Mouse (Mus musculus) heart, embryonic 12.5 days (tissue): Measurements from ENCODE around the gene Unc93b1. TPM values are rescaled to one million over a fixed set of nuclear protein-coding genes. Genes with fewer than 3 reads are reported as not detected.
"Not testable (repeated sequence)": the region's sequence is repeated elsewhere in the genome, so short reads cannot be mapped to it uniquely, and the experiment has no call there.

Source experiments
- ATAC-seq: fragments of 200-750 bp; cut with Nextera tagmentation; 2 replicates; pipeline ENCODE4 v1.8.0; 2017; ENCODE audit warnings: moderate TSS enrichment, moderate library complexity; ENCODE audit not compliant: insufficient number of reproducible peaks, low FRiP score
- H3K27ac ChIP-seq: fragments of 300-500 bp; sonication (generic); 2 replicates; pipeline ENCODE4 v1.5.1; 2016; ENCODE audit warnings: mild to moderate bottlenecking, moderate library complexity; ENCODE audit not compliant: poor library complexity, severe bottlenecking
- H3K27me3 ChIP-seq: fragments of 300-500 bp; sonication (generic); replicated peaks from 2 replicates; pipeline ENCODE4 v1.6.1; 2016; ENCODE audit warnings: mild to moderate bottlenecking, moderate library complexity
- H3K36me3 ChIP-seq: fragments of 300-500 bp; sonication (generic); 2 replicates; pipeline ENCODE4 v1.6.1; 2016; ENCODE audit warnings: mild to moderate bottlenecking, moderate library complexity
- H3K4me1 ChIP-seq: fragments of 300-500 bp; sonication (generic); replicated peaks from 2 replicates; pipeline ENCODE4 v1.6.1; 2016; ENCODE audit warnings: mild to moderate bottlenecking
- H3K4me2 ChIP-seq: fragments of 300-500 bp; sonication (generic); 2 replicates; pipeline ENCODE4 v1.6.1; 2016; ENCODE audit warnings: mild to moderate bottlenecking, moderate library complexity
- H3K4me3 ChIP-seq: fragments of 300-500 bp; sonication (generic); 2 replicates; pipeline ENCODE4 v1.5.1; 2016; ENCODE audit warnings: mild to moderate bottlenecking
- H3K9ac ChIP-seq: fragments of 300-500 bp; sonication (generic); 2 replicates; pipeline ENCODE4 v1.6.1; 2016; ENCODE audit warnings: mild to moderate bottlenecking, moderate library complexity
- H3K9me3 ChIP-seq: fragments of 300-500 bp; sonication (generic); replicated peaks from 2 replicates; pipeline ENCODE4 v1.6.1; 2016; ENCODE audit warnings: mild to moderate bottlenecking, moderate library complexity
- WGBS: fragments of 180-500 bp; shearing (Covaris S2); methylation state at CpG from one replicate; pipeline ENCODE4 v1.1.7; 2016; 5-methylcytosine and 5-hydroxymethylcytosine counted together
- polyA plus RNA-seq: library from polyadenylated mRNA; unstranded; fragments of >200 nt; fragmentation: Nextera tagmentation; extraction: Ambion mirVana; gene quantifications from 2 replicates; pipeline ENCODE4 v1.2.1, GENCODE M21; 2016

Unc93b1 gene
- polyA plus RNA-seq, 1 experiment from 2014 or later: 8.9 TPM

GRCm38 (mm10) chr19:3948546-3948945 is 13.6 kb downstream of the Unc93b1 start:
- H3K9ac ChIP-seq: no peak overlapping the region
- H3K4me1 ChIP-seq: peaks cover 10% of the 10 kb centered on the region
- H3K4me3 ChIP-seq: no peak overlapping the region
- H3K27me3 ChIP-seq: peaks cover 20% of the 10 kb centered on the region
- no peak for ATAC-seq
- H3K9me3 ChIP-seq: no peaks in the 10 kb centered on the region
- no peak overlapping the region for H3K4me2 ChIP-seq
- WGBS: 57% methylated on average over 14 of the region's 14 CpGs
- no peaks in the 10 kb centered on the region for H3K36me3 ChIP-seq
- H3K27ac ChIP-seq: no peak overlapping the region

DNA sequence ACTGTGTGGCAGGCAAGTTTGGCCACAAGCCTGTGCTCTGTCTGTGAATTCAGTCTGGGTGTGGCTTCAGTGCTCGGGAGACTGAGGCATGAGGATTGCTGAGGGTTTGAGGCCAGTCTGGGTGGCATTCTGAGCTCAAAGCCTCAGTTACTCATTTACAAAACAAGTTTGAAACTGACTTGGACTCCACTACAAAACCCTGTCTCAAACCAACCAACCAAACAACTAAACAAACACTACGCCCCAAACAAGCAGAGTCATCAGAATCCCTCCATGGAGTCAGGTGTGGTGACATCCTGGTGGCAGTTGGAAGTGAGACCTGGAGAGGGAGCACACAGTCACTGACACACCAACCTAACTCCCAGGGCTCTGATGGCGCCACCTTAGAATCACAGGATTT is 15.3 kb downstream of the Unc93b1 start:
- H3K27me3 ChIP-seq: peaks cover 11% of the 10 kb centered on the region; the same call in 1 of the 2 replicates

DNA sequence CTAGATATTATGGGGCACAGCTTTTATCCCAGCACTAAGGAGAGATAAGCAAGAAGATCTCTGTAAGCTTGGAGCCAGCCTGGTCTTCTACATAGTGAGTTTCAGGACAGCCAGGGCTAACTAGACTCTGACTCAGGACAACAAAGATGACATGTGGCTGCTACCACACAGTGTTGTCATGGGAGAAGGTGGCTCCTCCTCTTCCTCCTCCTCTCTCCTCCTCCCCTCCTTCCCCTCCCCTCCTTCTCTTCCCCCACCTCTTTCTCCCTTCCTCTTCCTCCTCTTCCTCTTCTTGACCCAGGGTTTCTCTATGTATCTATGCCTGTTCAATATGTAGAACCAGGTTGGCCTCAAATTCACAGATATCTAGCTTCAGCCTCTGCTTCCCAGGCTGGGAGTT is 16.5 kb downstream of the Unc93b1 start:
- no peak for ATAC-seq
- H3K4me2 ChIP-seq: no peak overlapping the region
- H3K27me3 ChIP-seq: peaks cover 17% of the 10 kb centered on the region; the same call in 1 of the 2 replicates
- no peaks in the 10 kb centered on the region for H3K9me3 ChIP-seq
- H3K4me1 ChIP-seq: peaks cover 9% of the 10 kb centered on the region
- H3K36me3 ChIP-seq: no peaks in the 10 kb centered on the region
- no peak overlapping the region for H3K4me3 ChIP-seq
- no peak overlapping the region for H3K27ac ChIP-seq
- H3K9ac ChIP-seq: no peak overlapping the region

More for the DNA sequence above, 15.3 kb downstream of the Unc93b1 start:
- 72% methylated on average over 3 of the region's 3 CpGs for WGBS
- H3K9me3 ChIP-seq: no peaks in the 10 kb centered on the region
- H3K27ac ChIP-seq: no peak overlapping the region
- H3K4me1 ChIP-seq: peaks cover 10% of the 10 kb centered on the region
- ATAC-seq: no peak
- no peaks in the 10 kb centered on the region for H3K36me3 ChIP-seq
- no peak overlapping the region for H3K9ac ChIP-seq
- no peak overlapping the region for H3K4me2 ChIP-seq
- no peak overlapping the region for H3K4me3 ChIP-seq

DNA sequence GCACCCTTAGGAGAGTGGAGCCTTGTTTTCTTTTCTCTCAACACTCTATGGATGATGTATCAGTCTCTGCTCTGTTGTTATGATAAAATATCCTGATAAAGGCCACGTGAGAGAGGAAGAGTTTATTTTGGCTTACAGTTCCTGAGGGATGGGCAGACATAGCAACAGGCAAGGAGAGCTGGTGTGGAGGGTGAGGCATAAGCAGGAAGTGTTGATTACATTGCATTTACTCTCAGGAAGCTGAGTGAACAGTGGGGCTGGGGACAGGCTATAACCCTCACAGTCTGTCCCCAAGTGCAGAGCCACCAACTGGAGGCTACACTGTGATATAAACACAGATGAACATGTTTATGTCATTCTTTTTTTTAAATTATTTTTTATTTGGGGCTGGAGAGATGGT is 17.1 kb downstream of the Unc93b1 start:
- H3K27ac ChIP-seq: no peak overlapping the region
- H3K4me1 ChIP-seq: peaks cover 8% of the 10 kb centered on the region
- H3K9me3 ChIP-seq: no peaks in the 10 kb centered on the region
- no peak for ATAC-seq
- no peak overlapping the region for H3K4me2 ChIP-seq
- WGBS: 36% methylated on average over 1 of the region's 1 CpGs
- H3K9ac ChIP-seq: no peak overlapping the region
- peaks cover 20% of the 10 kb centered on the region; the same call in 1 of the 2 replicates for H3K27me3 ChIP-seq
- no peak overlapping the region for H3K4me3 ChIP-seq
- no peaks in the 10 kb centered on the region for H3K36me3 ChIP-seq

DNA sequence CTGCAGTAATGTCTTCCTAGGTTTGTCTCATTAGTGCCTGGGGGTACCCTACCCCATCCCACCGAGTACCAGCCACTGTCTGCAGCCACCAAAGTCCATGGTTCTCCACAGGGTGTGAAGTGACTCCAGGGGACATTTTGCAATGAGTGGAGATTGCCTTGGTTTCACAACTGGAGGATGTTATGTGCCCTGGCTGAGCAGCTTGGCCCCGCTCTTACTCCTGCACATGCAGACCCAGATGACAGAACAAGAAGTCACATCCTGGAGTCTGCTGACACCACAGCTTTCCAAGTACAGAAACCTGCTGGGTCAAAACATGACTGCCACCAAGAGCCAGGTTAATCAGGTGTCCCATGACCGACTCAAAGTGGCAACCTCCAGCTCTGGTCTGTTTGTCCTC is 20.0 kb downstream of the Unc93b1 start:
- Histone ChIP-seq H3K4me3 (no peak overlapping the region), H3K27ac (no peak overlapping the region), H3K4me2 (no peak overlapping the region), H3K9me3 (no peaks in the 10 kb centered on the region), H3K9ac (no peak overlapping the region), H3K36me3 (no peaks in the 10 kb centered on the region), H3K27me3 (0 out of 2 replicates have a peak, but pooled peaks cover 9% of the 10 kb centered on the region), H3K4me1 (peaks cover 8% of the 10 kb centered on the region)
- no peak for ATAC-seq
- WGBS: 73% methylated on average over 3 of the region's 3 CpGs

DNA sequence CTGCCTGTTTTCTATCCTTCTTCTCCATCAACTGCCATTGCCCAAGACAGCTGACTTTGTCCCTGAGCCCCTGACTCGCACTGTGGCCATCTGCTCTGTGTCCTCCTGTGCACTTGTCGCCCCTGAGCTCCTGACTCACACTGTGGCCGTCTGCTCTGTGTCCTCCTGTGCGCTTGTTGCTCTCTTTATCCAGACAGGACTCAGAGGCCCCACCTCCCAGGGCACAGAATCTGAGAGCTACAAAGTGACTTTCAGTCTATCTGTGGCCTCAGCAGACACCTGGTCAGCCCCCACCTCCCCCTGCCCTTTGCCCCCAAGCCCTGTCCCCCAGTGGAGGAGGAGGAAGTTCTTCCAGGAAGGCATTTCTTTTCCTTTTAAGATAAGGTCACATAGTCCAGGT is 20.8 kb downstream of the Unc93b1 start:
- Histone ChIP-seq H3K9me3 (no peaks in the 10 kb centered on the region; the same call in 1 of the 2 replicates), H3K36me3 (no peaks in the 10 kb centered on the region), H3K4me1 (peaks cover 8% of the 10 kb centered on the region), H3K4me3 (no peak overlapping the region), H3K4me2 (no peak overlapping the region), H3K27ac (no peak overlapping the region), H3K9ac (no peak overlapping the region), H3K27me3 (0 out of 2 replicates have a peak, but pooled peaks cover 9% of the 10 kb centered on the region)
- 18% methylated on average over 4 of the region's 4 CpGs for WGBS
- ATAC-seq: peak; percentile 36; the same call in 1 of the 2 replicates

GRCm38 (mm10) chr19:3957296-3958036 is 22.5 kb downstream of the Unc93b1 start:
- not testable (repeated sequence) for ATAC-seq, H3K27me3 ChIP-seq, H3K4me1 ChIP-seq, H3K27ac ChIP-seq, H3K4me3 ChIP-seq, H3K9ac ChIP-seq, H3K9me3 ChIP-seq, H3K36me3 ChIP-seq, H3K4me2 ChIP-seq
- WGBS: 73% methylated on average over 5 of the region's 5 CpGs

DNA sequence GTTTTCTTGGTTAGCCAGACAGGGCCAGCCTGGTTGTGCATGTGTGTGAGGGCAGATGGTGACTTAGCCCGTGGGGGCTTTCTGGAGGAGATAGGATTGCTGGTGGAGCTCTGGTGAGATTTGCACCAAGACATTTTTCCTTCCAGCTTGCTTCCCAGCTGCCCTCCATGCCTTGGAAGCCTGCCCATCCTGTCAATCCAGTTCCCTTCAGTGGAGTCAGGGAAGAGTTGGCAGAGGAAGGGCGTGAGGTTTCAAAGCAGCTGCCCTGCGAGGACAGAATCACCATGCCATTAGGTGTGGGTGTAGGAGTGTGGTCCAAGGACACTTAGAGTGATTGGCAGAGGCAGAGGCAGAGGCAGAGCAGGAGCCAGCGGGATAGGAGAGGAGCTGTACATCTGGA is 23.5 kb downstream of the Unc93b1 start, which contains the start of gene Aldh3b3:
TSS of gene Aldh3b3 (plus strand) at position 176 of the 400 bp plus-strand sequence.
- Histone ChIP-seq H3K36me3 (no peaks in the 10 kb centered on the region), H3K9me3 (no peaks in the 10 kb centered on the region; the same call in 1 of the 2 replicates), H3K4me2 (no peak within 1 kb of the TSS), H3K27ac (no peak within 1 kb of the TSS), H3K4me1 (peaks cover 8% of the 10 kb centered on the region), H3K4me3 (no peak within 1 kb of the TSS), H3K27me3 (0 out of 2 replicates have a peak, but pooled peaks cover 9% of the 10 kb centered on the region), H3K9ac (no peak within 1 kb of the TSS)
- ATAC-seq: no peak
- WGBS: 80% methylated on average over 4 of the region's 4 CpGs

DNA sequence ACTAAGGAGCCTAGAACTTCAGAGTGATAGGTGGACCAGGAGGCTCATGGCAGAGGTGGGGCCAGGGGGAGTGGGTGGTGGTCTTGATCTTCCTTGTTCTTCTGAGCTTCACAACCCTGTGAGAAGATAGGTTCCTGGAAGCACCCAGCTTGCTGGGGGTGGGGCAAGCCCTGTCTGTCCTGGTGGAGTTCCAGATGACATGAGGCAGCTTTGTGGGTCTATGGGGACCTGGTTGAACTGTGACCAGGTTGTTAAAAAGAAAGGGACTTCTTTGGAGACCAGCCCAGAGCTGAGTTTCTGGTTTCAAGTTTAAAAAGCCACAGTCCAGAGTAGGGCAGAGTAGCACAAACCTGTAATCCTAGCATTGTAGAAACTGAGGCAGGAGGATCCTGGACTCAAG is 24.0 kb downstream of the Unc93b1 start:
- H3K4me3 ChIP-seq: no peak overlapping the region
- no peaks in the 10 kb centered on the region; the same call in 1 of the 2 replicates for H3K9me3 ChIP-seq
- no peak overlapping the region for H3K27ac ChIP-seq
- 0 out of 2 replicates have a peak, but pooled peaks cover 9% of the 10 kb centered on the region for H3K27me3 ChIP-seq
- no peak for ATAC-seq
- H3K36me3 ChIP-seq: no peaks in the 10 kb centered on the region
- H3K4me2 ChIP-seq: no peak overlapping the region
- no peak overlapping the region for H3K9ac ChIP-seq
- H3K4me1 ChIP-seq: peaks cover 8% of the 10 kb centered on the region

GRCm38 (mm10) chr19:3960211-3960610 is 25.2 kb downstream of the Unc93b1 start:
- Histone ChIP-seq H3K27me3 (0 out of 2 replicates have a peak, but pooled peaks cover 9% of the 10 kb centered on the region), H3K27ac (no peak overlapping the region), H3K4me3 (no peak overlapping the region), H3K9me3 (no peaks in the 10 kb centered on the region; the same call in 1 of the 2 replicates), H3K4me1 (peaks cover 8% of the 10 kb centered on the region), H3K36me3 (no peaks in the 10 kb centered on the region), H3K9ac (no peak overlapping the region), H3K4me2 (no peak overlapping the region)
- ATAC-seq: no peak
- 85% methylated on average over 5 of the region's 5 CpGs for WGBS

DNA sequence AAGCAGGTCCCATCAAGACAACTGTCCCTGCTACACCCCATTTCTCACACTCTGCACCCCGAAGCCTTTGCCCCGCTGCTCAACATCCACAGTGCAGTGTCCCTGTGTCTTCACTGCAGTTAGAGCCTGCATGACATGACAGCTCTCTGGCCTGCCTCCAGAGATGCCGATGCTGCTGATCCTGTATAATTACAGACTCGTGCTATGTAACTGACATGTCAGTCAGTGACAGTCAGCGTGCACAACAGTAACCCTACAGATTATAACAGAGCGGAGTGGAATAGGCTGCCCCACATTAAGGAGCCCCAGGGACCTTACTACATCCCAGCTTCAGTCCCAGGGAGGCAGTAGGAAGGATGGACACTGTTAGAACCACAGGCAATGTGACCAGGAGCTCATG is 26.8 kb downstream of the Unc93b1 start:
- not testable (repeated sequence) for H3K27ac ChIP-seq, H3K4me2 ChIP-seq, ATAC-seq, H3K9me3 ChIP-seq, H3K4me1 ChIP-seq, H3K27me3 ChIP-seq, H3K36me3 ChIP-seq, H3K9ac ChIP-seq, H3K4me3 ChIP-seq
- 76% methylated on average over 6 of the region's 6 CpGs for WGBS
